Mouse (Mus musculus): ENCODE results near the gene Mxi1.
A peak's percentile ranks its signal among the peaks of the same experiment; 100 is the strongest.

Mxi1 gene

DNA sequence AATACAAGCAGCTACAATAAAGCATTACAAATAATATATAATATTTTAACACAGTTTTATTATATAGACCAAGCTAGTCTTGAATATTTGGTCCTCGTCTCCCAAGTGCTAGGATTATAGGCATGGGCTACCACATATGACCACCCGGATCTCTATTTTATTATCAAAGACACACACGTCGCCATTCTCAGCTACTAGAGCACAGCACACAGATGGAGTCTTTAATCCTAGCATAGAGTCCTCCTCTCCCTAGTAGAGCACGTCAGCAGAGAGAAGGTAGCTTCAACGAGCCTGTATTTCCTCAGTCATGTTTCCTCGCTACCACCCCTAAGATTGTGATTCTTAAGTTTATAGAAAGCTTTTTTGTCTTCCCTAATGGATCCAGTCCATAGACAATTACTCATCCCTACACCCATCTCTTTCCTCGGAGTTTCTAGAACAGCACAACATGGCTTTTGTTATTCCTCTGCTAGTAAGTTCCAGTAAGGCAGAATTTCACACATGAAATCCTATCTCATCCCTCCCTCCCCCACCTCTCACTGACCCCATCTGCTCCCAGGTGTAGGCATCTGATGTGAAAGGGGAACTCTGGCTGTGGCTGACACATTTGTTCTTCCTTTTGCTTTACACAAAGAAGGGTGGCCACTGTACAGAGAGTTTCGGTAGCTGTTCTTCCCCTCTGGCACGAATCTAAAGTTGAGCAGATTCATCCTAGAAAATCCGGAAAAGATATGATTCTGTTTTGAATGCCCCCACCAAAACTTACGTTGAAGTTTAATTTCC is 87.3 kb downstream of the Mxi1 start:
- no peak for DNase-seq (ENCODE audit: low spot score in 2 of 2)

DNA sequence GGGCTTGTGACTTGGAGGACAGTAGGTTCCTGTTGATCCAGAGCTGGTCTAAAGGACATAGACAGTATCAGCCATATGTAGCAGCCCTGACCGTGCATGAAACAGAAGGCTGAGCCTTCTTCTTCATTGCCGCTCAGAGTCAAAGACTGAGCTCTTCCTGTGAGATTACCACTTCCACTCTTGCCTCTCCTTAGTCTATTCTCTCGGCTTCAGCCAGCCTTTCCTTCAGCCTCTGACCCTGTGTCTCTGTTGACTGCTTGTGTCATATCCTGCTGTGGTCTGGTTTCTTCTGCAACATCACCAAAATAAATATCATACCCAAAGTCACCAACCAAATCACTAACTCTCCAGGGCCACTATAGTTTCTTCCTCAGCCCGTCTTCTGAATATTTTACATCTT is 88.9 kb downstream of the Mxi1 start:
- DNase-seq (ENCODE audit: low spot score in 2 of 2), result no peak

DNA sequence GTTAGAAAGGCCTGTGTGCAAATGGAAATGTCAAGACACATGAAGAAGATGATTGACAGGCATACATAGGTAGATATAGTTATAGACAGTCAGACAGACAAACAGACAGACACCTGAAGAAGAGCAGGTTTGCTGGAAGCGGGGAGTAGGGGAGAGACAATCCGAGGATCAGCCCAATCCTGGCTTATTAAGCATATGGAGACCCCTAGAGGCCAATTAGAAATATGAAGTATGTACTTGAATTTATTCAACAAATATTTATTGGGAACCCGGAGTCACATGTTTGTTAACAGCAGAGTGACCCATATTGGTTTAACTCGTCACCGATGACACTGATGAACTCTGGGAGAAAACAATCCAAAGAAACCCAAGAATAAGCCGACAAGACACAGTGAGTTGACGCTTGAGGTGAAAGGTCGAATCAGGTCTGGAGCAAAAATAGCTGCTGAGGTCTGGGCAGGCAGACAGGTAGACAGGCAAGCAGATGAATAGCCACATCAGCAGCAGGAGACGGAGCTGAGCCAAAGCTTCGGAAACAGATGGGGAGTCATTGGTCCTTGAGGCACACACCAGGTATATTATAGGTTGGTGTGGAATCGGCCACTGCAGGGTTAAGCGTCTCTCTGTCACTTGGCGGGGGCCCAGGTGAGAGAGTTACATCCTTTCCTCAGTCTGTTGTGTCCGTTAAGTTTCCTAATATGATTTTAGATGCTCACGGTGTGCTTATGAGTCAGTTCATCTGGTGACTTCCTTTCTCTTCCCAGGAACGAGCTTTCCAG is 90.2 kb downstream of the Mxi1 start:
- DNase-seq (ENCODE audit: low spot score in 2 of 2), result no peak

DNA sequence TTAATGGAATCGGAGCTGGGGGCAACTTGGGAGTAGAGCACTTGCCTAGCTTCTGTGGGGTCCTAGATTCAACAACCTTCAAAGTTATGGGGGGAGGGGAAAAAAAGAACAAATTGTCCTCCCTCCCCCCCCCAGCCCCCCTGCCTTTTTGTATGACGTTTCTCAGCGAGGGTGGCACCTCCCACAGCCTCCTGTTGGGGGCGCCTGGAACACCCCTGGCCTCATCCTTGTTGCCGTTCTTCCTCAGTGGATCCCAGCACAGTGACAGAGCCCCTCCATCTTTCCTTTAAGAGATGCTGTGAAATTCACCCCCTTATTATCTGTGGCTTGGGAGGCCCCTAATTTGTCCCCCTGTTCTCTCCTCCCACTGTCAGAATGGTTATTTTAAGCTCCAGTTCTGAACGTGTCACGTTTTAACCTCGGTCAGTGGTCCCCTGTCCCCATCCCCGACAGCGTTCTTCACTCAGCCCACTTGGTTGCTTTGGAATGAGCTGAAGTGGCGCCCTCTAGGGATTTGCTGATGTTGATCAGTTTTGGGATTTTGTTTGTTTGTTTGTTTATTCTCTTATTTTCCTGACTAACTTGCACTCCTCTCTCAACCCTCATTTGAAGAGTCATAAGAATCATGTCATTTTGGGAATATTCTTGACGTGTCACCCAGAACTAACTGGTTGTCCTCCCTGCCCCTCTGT is 92.6 kb downstream of the Mxi1 start:
- DNase-seq (ENCODE audit: low spot score in 2 of 2), result no peak

DNA sequence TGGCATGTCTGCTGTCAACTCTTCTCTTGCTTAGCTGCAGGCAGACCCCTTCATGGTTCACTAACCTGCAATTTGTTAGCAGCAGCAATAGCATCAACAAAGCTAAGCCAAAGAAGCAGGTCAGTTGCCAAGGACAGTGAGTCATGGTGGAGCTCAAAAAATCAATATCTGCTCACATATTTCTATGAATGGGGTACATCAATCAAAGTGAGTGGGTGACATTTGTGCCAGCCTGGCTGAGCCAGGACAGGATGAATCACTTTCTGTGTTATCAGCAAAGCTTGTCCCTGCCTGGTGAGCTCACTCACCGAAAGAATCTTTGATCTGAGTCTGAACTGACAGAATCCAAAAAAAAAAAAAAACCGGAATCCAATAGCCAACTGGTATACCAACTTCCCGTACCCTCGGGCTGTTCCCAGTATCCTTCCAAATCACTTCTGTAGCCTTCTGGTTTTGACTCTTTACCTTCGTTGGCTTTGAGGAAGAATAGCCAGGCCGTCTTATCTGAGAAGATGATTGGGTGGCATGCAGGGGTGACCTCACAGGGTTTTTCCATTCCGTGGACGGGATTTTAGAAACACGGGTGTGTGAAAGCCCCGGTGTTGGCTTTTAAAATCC is 94.0 kb downstream of the Mxi1 start:
- no peak for DNase-seq (ENCODE audit: low spot score in 2 of 2)

DNA sequence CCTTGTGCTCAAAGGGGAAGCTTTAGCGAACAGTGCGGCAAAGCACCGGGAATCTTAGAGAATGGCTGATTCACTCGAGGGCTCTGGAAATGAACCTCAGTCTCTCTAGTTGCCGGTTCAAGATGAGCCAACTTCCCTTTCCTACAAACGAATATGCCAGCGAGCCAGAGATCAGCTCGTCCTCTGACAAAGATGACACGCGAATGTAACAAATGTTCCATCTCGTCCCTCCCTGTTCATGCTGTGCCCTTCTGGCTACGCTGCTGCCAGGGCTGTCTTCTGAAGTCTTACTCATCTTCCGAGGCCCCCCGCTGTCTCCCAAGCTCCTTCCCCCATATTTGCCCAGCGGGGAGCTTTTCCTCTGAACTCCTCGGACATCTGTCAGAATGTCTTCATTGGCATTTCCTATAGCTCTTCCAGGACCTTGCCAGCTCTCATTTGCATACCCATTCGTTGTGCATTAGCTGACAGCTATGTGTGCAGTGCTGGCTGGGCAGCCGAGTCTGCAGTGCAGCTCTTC is 94.6 kb downstream of the Mxi1 start:
- no peak for DNase-seq (ENCODE audit: low spot score in 2 of 2)

DNA sequence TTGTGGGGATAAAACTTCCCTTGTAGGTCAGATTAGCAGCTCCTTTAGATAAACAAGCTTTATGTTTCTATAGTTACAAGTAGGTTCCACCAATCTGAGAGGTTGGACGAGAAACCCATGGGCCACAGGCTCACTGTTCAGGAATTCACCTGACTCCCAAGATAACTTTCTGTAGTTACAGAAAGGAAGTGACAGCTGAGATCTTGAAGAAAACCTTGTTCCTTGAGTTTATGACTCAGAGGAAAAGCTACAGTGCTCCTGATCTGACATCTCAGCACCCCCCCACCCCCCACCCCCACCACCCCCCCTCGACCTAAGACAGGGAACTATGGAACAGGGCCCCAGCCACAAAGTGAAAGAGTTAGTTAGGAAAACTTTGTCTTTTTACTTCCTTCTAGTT is 95.5 kb downstream of the Mxi1 start:
- DNase-seq (ENCODE audit: low spot score in 2 of 2), result no peak

DNA sequence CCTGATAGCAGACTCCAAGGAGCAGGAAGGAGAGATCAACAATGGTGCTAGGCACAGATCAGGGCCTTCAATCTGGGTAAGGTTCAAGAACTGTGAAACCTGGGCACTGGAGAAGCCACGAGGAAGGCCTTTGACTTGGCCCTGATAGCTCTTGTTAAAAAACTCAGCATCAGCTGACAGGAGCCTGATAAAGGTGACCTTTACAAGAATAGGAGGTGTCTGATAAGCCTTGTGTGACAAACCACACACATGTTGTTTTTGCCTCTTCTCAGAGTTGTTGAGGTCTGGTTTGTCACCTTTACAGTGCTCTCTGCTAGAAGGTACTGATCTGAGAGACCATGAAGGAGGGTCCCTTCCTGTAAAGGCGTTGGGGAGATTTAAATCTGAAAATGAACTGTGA is 97.0 kb downstream of the Mxi1 start:
- no peak for DNase-seq (ENCODE audit: low spot score in 2 of 2)

DNA sequence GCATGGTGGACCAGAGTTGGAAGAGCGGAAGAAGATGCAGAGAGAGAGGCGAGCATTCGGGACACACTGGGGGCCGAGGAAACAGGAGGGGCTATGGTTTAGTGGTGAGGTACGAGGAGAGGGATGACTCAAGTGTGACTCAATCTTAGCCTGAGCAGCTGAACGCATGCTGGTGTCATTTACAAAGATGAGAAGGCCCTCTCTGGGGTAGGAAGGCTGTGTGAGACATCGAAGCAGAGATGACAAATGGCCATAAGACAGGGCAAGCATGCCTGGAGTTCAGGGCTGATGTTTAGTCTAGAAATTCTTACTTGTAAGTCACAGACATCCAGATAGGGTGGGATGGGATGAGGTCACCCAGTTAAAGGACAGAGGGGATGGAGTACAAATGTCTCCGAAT is 98.1 kb downstream of the Mxi1 start:
- no peak for DNase-seq (ENCODE audit: low spot score in 2 of 2)

DNA sequence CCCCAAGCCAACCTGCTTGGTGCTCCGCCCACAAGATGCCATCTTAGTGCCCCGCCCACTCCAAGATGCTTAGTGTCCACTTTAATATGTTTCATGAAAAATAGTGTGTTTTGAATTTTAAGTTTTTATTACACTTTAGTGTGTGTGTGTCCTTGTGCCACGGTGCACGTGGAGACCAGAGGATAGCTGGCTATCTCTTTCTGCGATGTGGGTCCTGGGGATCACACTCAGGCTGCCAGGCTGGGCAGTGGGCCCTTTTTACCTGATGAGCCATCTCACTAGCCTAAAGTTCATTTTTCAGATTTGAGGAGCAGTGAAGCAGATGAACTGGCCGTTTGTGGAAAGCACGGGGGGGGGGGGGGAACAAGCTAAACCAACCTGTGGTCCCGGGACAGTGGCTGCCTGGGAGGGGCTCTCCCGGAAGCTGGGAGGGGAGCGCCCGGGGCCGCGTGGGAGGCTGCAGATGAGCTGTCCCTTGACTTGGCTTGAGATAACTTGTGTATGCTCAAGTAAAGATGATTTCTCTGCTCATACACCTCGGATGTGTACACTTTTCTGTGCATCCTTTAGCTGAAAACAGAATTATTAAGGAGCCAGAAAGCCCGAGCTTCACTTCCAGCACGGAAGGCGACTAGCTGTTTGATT is 99.5 kb downstream of the Mxi1 start:
- no peak for DNase-seq (ENCODE audit: low spot score in 2 of 2)

DNA sequence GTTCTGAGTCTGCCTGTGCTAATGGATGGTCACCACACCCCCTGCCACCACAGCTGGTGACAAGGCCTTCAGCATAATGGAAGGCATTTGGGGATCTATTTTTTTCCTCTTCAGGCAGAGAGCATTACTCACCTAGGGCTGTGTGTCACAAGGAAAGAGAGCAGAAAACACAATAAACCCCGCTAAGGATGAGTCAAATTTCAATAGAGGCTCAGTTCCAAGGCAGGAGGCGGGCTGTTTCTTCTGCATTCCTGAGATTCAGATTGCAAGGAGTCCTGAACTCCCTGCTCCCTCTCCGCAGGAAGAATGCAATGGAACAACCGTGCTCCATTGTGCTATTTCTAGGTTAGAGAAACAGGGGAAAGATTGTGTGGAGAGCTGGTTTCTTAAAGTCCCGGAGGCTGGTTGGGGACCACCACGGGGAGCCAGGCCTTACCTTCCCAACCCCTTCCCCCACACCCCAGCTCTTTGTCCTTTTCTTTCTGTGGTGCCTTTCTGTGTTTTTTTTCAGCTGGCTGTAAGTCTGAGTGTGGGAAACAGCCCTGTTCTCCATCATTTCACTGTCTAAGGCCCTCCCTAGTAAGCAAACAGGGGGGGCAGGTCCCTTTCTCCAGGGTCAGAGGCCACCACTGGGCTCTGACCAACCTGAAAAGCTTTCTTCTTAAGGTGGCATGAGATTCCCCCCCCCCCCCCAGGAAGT is 102.0 kb downstream of the Mxi1 start:
- peak in 1 of 2 experiments; percentile 51 for DNase-seq (ENCODE audit: low spot score in 2 of 2)

DNA sequence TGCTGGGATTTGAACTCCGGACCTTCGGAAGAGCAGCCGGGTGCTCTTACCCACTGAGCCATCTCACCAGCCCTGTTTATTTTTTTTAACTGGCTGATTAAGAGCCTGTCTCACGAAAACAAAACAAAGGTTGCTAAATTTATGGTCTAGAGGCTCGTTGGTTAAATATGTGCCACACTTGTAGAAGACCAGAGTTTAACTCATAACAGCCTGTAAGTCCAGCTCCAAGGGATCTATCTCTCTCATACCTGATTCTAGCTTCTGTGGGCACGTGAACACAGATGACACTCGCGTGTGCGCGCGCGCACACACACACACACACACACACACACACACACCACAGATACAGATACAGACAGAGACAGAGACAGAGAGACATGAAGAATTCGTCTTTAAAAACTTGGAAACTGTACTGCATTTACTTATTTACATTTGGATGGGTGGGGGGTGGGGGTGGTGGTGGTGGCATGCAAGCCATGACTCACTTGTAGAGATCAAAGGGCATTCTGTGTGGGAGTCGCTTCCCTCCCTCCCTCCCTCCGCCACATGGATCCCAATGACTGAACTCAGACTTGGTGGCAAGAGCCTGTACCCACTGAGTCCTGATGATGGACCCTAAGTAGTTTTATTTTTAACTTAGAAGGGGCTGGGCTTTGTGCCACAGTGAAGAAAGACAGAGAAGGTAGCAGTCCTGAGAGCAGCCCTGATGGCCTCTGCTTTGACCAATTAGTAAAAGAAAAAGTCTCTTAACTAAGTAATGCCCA is 103.5 kb downstream of the Mxi1 start:
- DNase-seq (ENCODE audit: low spot score in 2 of 2), result no peak

DNA sequence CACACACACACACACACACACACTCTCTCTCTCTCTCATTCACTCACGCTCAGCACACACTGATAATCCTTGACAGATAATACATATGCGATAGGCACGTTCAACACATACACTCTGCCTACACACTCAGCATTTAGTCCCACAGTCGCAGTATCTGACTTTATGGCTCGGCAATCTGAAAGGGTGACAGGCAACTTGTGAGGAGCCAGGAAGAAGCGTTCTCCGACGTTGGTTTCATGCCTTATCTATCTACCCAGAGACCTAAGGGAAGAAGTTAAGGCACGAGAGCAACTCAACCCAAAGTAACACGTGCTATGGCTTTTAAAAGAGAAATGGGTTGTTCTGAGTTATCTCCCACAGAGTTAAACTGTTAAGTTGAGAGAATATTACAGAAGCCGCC is 104.3 kb downstream of the Mxi1 start:
- DNase-seq (ENCODE audit: low spot score in 2 of 2), result no peak

DNA sequence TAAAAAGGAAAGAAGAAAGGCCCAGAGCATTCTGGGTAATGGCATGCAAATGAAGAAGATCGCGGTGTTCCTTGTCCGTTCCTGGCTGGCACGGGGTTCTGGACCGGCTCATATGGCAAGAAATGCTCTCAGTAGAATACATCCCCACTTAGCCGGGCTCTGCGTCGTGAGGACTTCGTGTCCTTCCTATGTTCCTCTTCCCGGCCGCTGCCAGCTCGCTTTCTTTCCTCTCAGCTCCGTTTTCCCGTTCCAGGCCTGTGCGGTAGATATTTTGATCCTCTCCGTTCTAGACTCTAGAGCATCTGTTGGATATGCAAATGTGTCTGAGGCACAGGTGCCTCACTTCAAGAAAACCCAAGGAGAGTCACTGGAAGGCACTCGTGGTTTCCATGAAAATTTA is 104.9 kb downstream of the Mxi1 start:
- peak; percentile 36 to 44 for DNase-seq (ENCODE audit: low spot score in 2 of 2)

DNA sequence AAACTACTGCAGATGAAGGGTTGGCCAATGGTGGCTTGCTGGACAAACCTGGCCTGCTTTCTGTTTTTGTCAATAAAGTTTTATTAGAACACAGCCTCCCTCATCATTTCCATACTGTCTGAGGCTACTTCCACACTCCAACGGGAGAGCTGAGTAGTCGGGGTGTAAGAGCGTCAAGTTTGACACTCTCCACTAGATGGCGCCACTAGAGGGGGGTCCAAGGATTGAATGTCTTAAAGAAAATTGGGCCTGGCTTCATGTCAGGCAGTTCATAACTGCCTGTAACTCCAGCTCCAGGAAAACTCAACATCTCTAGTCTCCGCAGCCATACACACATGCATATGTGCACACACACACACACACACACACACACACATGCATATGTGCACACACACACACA is 109.5 kb downstream of the Mxi1 start:
- no peak for DNase-seq (ENCODE audit: low spot score in 2 of 2)

DNA sequence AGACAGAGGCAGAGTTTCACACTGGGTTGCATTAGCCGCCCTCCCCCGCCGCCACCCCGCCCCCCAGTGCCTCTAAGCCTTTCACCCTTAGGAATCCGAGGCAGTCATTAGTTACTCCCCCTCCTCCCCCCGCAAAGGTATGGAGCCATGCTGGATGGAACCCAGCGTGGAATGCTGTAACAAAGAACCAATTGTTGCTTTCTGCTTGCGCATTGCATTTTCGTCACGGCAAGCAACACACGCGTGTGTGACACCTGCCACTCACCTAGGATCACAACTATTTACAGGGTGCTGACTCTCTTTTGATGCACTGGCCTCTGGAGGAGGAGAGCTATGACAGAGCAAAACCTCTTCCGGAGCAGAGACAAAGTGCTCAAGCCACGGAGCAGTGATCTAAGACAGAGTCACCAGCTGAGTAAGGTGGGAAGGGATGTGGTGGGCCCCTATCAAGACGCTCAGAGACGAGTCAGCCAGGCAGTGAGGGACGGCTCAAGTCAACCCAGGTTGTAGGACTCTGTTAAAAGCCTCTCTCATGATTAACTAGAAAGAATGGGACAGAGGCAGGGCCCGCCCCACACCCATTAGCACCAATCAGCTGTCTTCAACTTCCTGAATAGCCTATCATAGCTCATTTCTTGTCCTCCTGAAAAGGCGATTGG is 110.7 kb downstream of the Mxi1 start:
- DNase-seq (ENCODE audit: low spot score in 2 of 2), result peak in 1 of 2 experiments; percentile 63

DNA sequence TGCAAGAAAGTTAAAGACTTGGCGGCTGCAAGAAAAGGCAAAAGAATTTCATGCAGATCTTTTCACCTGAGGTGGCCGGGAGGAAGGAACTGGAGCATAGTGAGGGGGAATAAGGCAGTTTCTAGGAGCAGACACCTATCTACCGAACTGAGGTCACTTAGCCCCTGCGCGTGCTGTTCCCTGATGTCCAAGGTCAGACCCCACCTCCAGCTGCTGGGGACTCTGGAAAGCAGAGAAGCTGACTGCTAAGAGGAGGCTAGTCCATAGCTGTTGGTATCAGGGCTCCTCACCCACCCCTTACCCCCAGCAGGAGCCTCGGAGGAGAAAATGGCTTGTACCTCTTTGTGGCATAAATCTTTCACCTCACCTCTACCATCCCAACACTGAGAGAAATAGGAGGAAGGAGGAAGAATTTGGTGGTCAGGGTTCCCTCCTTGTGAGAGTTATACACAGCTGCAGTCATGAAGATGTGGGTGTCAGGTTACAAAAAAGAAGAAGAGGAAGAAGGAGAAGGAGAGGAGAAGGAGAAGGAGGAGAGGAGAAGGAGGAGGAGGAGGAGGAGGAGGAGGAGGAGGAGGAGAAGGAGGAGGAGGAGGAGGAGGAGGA is 111.4 kb downstream of the Mxi1 start:
- no peak for DNase-seq (ENCODE audit: low spot score in 2 of 2)

DNA sequence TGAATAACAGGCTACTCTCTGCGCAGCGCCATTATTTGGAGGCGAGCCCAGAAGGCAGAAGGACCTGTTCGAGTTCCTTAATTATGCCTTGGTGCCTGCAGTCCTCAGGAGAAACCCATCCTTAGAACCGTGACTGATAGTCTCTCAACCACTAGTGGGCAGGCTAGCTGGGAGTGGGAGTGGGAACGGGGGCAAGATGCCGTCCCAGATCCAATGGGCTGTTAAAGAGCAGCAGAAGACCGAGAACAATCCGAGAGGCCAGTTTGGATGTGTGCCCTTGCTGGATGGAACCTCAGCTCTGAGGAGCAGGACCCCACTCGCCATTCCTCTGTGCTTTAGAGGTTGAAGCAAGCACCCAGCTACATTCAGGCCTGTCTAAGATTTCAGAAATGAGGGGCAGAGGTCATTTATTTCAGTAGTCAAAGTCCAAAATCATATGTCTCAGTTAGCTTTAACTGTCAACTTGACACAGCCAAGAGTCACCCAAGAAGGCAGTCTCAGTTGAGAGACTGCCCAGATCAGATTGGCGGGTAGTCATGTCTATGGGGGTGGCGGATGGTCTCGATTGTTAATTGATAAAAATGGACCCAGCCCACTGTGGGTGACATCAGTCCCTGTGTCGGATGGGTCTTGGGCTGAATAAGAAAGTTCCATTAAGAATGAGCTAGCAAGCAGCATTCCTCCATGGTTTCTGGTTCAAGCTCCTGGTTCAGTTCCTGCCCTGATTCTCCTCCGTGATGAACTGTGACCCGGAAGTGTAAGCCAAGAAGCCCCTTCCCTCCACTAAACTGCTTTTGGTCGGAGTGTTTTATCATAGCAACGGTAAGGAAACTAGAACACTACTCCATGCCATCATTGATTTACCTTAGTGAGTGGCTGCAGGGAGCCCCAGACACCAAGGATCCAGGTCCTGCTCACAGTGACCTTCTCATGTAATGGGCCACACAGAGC is 112.3 kb downstream of the Mxi1 start:
- no peak for DNase-seq (ENCODE audit: low spot score in 2 of 2)
